Mouse (Mus musculus): ENCODE data around the gene Ebpl. TPM values are rescaled to one million over a fixed set of nuclear protein-coding genes. Genes with fewer than 3 reads are reported as not detected.

Ebpl gene
- 17.7 TPM for polyA plus RNA-seq (2017; shearing (Covaris generic))

GRCm38 (mm10) chr14:61360131-61360980 lies at the start of gene Ebpl:
Gene Ebpl, minus strand, starts transcription at chr14:61360439.

DNA sequence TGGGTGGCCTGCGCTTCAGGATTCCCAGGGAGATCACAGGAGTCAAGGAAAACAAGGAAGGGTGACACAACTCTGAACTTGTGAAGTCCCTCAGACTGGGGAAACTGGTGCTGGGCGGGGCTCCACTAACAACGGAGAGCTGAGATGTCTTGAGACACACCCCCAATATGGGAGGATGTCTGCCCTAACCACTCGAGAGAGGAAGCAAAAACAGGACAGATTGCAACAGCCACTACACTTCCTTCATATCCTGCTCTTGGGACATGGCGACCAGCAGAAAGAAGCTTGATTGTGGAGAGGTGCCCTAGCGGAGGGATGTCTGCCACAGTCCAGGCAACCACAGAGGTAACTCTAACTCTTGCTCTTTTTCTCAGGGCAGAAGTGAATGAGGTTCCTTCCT lies 50.6 kb downstream of the Ebpl start, which contains the start of gene Arl11:
TSS of gene Arl11 (plus strand) at position 161 of the 400 bp plus-strand sequence.

Other genes with a start within 250 kb of the Ebpl start
- 11.3 TPM for gene Sacs, start 222.0 kb downstream of the Ebpl start, polyA plus RNA-seq (2017; shearing (Covaris generic))
- not detected for gene Sgcg, start 101.9 kb downstream of the Ebpl start, polyA plus RNA-seq (2017; shearing (Covaris generic))
- 0.50 TPM for gene Arl11, start 50.7 kb downstream of the Ebpl start, polyA plus RNA-seq (2017; shearing (Covaris generic))
- gene Kpna3, start 79.4 kb upstream of the Ebpl start, polyA plus RNA-seq (2017; shearing (Covaris generic)) = 40.6 TPM
- gene Spryd7, start 196.4 kb upstream of the Ebpl start, polyA plus RNA-seq (2017; shearing (Covaris generic)) = 12.6 TPM
- 9.0 TPM for gene Trim13, start 237.8 kb upstream of the Ebpl start, polyA plus RNA-seq (2017; shearing (Covaris generic))
- 0.34 TPM for gene Kcnrg, start 247.0 kb upstream of the Ebpl start, polyA plus RNA-seq (2017; shearing (Covaris generic))

All from CD4-positive, CD25-positive, alpha-beta regulatory T cell (primary cell).